Mouse (Mus musculus) adrenal gland (tissue): ENCODE data around the gene Gm5152.
"Not testable (repeated sequence)": the region's sequence is repeated elsewhere in the genome, so short reads cannot be mapped to it uniquely, and the experiment has no call there.

Source experiments
- intact Hi-C: fragments of 180-260 bp; cut with DNase I; formaldehyde crosslinking; loops from one replicate; pipeline ENCODE4 v1.15.1; 2025
- long read RNA-seq, 2 experiments: library from polyadenylated mRNA; unstranded; transcript quantifications; one replicate each; pipeline ENCODE4 v2.0.0; 2020; ENCODE audit warnings: borderline replicate concordance in 1 of 2; ENCODE audit not compliant: insufficient replicate concordance in 1 of 2

Gene Gm5152
- long read RNA-seq, experiment 1: 0 reads
- long read RNA-seq, experiment 2: 0 reads

GRCm38 (mm10) chr5:10246426-10246825, at the start of gene Gm5152:
Gm5152 (minus strand) TSS chr5:10246526.
- intact Hi-C loops: not testable (repeated sequence)

DNA sequence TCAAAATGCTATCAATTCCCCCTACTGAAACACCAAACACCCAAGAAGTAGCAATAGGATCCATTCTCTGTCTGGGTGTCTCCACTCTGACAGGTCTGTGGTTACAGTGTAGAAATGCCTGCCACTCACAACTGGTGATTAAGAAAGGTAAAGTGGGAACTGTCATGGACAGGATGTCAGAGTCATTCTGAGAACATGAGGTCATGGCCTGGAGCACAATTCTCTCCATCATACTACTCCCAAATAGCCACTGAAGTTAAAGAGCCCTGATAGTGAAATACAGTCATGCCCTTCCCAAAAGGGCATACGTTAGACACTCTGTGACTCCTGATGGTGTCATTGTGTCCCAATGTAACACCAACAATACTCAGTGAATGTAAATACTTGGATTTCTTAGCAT, 8.4 kb upstream of the Gm5152 start:
- intact Hi-C loops: not testable (repeated sequence)

GRCm38 (mm10) chr5:10245770-10246169, 556 bp downstream of the Gm5152 start:
- intact Hi-C loops: not testable (repeated sequence)

GRCm38 (mm10) chr5:10240436-10240835, 5.9 kb downstream of the Gm5152 start:
- intact Hi-C loops: not testable (repeated sequence)

GRCm38 (mm10) chr5:10220317-10220716, 26.0 kb downstream of the Gm5152 start:
- intact Hi-C loops: no loop called here

DNA sequence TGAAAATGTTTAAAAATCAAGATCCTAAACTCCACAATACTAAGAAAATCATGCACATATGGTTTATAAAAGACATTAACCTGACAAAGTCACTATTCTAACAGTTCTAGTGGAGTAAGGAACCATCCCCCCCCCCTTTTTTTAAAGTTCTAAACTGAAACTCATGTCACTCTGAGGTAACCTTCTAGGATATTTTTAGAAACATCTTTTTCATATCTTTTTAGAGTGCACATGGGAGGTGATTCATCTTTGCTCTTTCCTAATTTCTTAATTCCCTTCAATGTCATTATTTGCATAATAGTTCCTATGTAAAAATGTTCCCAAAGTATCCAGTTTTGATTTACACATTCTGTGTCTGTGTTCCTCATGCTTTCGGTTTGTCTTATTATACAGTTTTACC, 43.3 kb downstream of the Gm5152 start:
- intact Hi-C loops: no loop called here

DNA sequence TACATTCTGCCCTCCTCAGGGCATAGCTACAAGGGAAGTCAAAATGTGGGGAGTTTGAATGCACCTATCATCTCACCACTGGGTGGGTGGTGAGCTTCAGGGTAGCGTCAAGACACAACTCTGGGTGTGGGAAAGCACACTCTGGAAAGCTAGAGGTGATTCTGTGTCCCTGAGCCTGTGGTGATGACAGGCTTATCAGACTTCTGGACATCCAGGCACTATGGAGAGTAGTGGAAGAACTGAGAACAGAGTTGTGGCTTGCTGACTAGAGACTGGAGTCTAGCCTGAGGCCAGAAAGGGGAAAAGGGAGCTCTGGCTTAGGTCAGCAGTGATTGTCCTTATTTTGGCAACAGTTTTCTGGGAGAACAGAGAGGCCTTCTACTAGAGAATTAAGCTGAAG, 49.4 kb downstream of the Gm5152 start:
- intact Hi-C loops: no loop called here
